Mouse (Mus musculus) stomach, postnatal 0 days (tissue): Measurements from ENCODE around the gene Sppl2a. TPM values are rescaled to one million over a fixed set of nuclear protein-coding genes. Genes with fewer than 3 reads are reported as not detected.
"Not testable (repeated sequence)": the region's sequence is repeated elsewhere in the genome, so short reads cannot be mapped to it uniquely, and the experiment has no call there.

Experiments
- ATAC-seq: fragments of 200-750 bp; cut with Nextera tagmentation; 2 replicates; pipeline ENCODE4 v1.8.0; 2017; ENCODE audit not compliant: low FRiP score, low TSS enrichment
- DNase-seq: peaks from one replicate; pipeline ENCODE4 v3.0.0-alpha.2; 2016; ENCODE audit warnings: low spot score
- H3K27ac ChIP-seq: fragments of 300-500 bp; sonication (generic); replicated peaks from 2 replicates; pipeline ENCODE4 v1.5.1; 2014; ENCODE audit warnings: mild to moderate bottlenecking, control low read depth
- H3K27me3 ChIP-seq: fragments of 300-500 bp; sonication (generic); 2 replicates; pipeline ENCODE4 v1.6.1; 2014; ENCODE audit warnings: low read length; ENCODE audit not compliant: control insufficient read depth, insufficient read depth
- H3K36me3 ChIP-seq: fragments of 300-500 bp; sonication (generic); 2 replicates; pipeline ENCODE4 v1.6.1; 2014; ENCODE audit warnings: low read length, mixed read lengths; ENCODE audit not compliant: control insufficient read depth, insufficient read depth
- H3K4me1 ChIP-seq: fragments of 300-500 bp; sonication (generic); replicated peaks from 2 replicates; pipeline ENCODE4 v1.6.1; 2014; ENCODE audit warnings: antibody characterized with exemption; ENCODE audit not compliant: control insufficient read depth, insufficient read depth
- H3K4me2 ChIP-seq: fragments of 300-500 bp; sonication (generic); replicated peaks from 2 replicates; pipeline ENCODE4 v1.6.1; 2014; ENCODE audit warnings: low read depth, mild to moderate bottlenecking, control low read depth, moderate library complexity
- H3K4me3 ChIP-seq: fragments of 300-500 bp; sonication (generic); 2 replicates; pipeline ENCODE4 v1.5.1; 2014; ENCODE audit warnings: low read depth, low read length, control low read depth
- H3K9ac ChIP-seq: fragments of 300-500 bp; sonication (generic); 2 replicates; pipeline ENCODE4 v1.6.1; 2014; ENCODE audit warnings: mild to moderate bottlenecking, low read length, control low read depth, mixed read lengths
- H3K9me3 ChIP-seq: fragments of 300-500 bp; sonication (generic); 2 replicates; pipeline ENCODE4 v1.6.1; 2016; ENCODE audit warnings: low read length; ENCODE audit not compliant: control insufficient read depth
- CTCF ChIP-seq: IDR thresholded peaks from 2 replicates; pipeline ENCODE4 v1.5.1; 2016; ENCODE audit warnings: antibody characterized with exemption, low read depth, mild to moderate bottlenecking, moderate library complexity
- EP300 ChIP-seq: optimal IDR thresholded peaks from 2 replicates; pipeline ENCODE3; 2016; ENCODE audit warnings: antibody characterized with exemption
- WGBS: fragments of 180-500 bp; shearing (Covaris S2); extraction: QIAGEN DNeasy Blood & Tissue Kit; methylation state at CpG from one replicate; pipeline ENCODE4 v1.1.7; 2014; 5-methylcytosine and 5-hydroxymethylcytosine counted together
- polyA plus RNA-seq: library from polyadenylated mRNA; unstranded; fragments of >200 nt; fragmentation: Nextera tagmentation; extraction: Ambion mirVana; gene quantifications from 2 replicates; pipeline ENCODE4 v1.2.1, GENCODE M21; 2015

Sppl2a gene
- polyA plus RNA-seq, 1 experiment from 2014 or later: 43.4 TPM

GRCm38 (mm10) chr2:126949856-126950255 is 16.8 kb upstream of the Sppl2a start:
- Histone ChIP-seq H3K27ac (no peak overlapping the region), H3K9ac (no peak overlapping the region), H3K4me2 (no peak overlapping the region), H3K36me3 (no peaks in the 10 kb centered on the region), H3K4me3 (no peak overlapping the region), H3K4me1 (no peaks in the 10 kb centered on the region), H3K9me3 (no peaks in the 10 kb centered on the region), H3K27me3 (no peaks in the 10 kb centered on the region)
- ATAC-seq (no peak), DNase-seq (no peak)
- 41% methylated on average over 3 of the region's 3 CpGs for WGBS
- TF ChIP-seq EP300: no peak
- TF ChIP-seq CTCF: no peak

GRCm38 (mm10) chr2:126949297-126949696 is 16.3 kb upstream of the Sppl2a start:
- H3K27ac ChIP-seq, H3K4me3 ChIP-seq, H3K9ac ChIP-seq, H3K27me3 ChIP-seq, H3K9me3 ChIP-seq, H3K4me2 ChIP-seq, H3K4me1 ChIP-seq, H3K36me3 ChIP-seq, DNase-seq, ATAC-seq: not testable (repeated sequence)
- WGBS: 70% methylated on average over 6 of the region's 6 CpGs

- TF ChIP-seq CTCF (no peak), EP300 (no peak)
- Histone ChIP-seq H3K4me3 (no peak overlapping the region), H3K4me2 (no peak overlapping the region), H3K9ac (no peak overlapping the region), H3K9me3 (no peaks in the 10 kb centered on the region), H3K27me3 (no peaks in the 10 kb centered on the region), H3K4me1 (no peaks in the 10 kb centered on the region), H3K36me3 (no peaks in the 10 kb centered on the region), H3K27ac (no peak overlapping the region)
- ATAC-seq (no peak), DNase-seq (no peak)
- 72% methylated on average over 2 of the region's 3 CpGs for WGBS
These were observed 15.2 kb upstream of the Sppl2a start for GRCm38 (mm10) chr2:126948231-126948630.

GRCm38 (mm10) chr2:126947646-126948045 is 14.6 kb upstream of the Sppl2a start:
- ATAC-seq (no peak), DNase-seq (no peak)
- Histone ChIP-seq H3K9ac (no peak overlapping the region), H3K4me3 (no peak overlapping the region), H3K4me2 (no peak overlapping the region), H3K27ac (no peak overlapping the region), H3K27me3 (no peaks in the 10 kb centered on the region), H3K36me3 (no peaks in the 10 kb centered on the region), H3K4me1 (no peaks in the 10 kb centered on the region), H3K9me3 (no peaks in the 10 kb centered on the region)
- TF ChIP-seq CTCF (no peak), EP300 (no peak)

- DNase-seq: no peak
- no peaks in the 10 kb centered on the region for H3K27me3 ChIP-seq
- TF ChIP-seq CTCF (no peak), EP300 (no peak)
- H3K4me2 ChIP-seq: no peak overlapping the region
- H3K27ac ChIP-seq: no peak overlapping the region
- no peaks in the 10 kb centered on the region for H3K9me3 ChIP-seq
- H3K4me1 ChIP-seq: no peaks in the 10 kb centered on the region
- H3K9ac ChIP-seq: no peak overlapping the region
- no peaks in the 10 kb centered on the region for H3K36me3 ChIP-seq
- no peak for ATAC-seq
- 68% methylated on average over 2 of the region's 2 CpGs for WGBS
- H3K4me3 ChIP-seq: no peak overlapping the region
These were observed 10.2 kb upstream of the Sppl2a start for GRCm38 (mm10) chr2:126943211-126943610.

- ATAC-seq: no peak
- no peak for TF ChIP-seq CTCF
- TF ChIP-seq EP300: no peak
- no peak overlapping the region for H3K27ac ChIP-seq
- no peaks in the 10 kb centered on the region for H3K9me3 ChIP-seq
- no peak overlapping the region for H3K4me2 ChIP-seq
- WGBS: 87% methylated on average over 3 of the region's 3 CpGs
- H3K36me3 ChIP-seq: no peaks in the 10 kb centered on the region
- no peak for DNase-seq
- no peak overlapping the region for H3K4me3 ChIP-seq
- no peaks in the 10 kb centered on the region for H3K27me3 ChIP-seq
- H3K9ac ChIP-seq: no peak overlapping the region
- no peaks in the 10 kb centered on the region for H3K4me1 ChIP-seq
These were observed 7.4 kb upstream of the Sppl2a start for GRCm38 (mm10) chr2:126940314-126940866.
